Mouse (Mus musculus) activated CD4-positive, CD25-positive, alpha-beta regulatory T cell, adult 4 months (primary cell): ENCODE measurements around the gene Acer1. TPM values are rescaled to one million over a fixed set of nuclear protein-coding genes. Genes with fewer than 3 reads are reported as not detected.

Source experiments
- ATAC-seq: one replicate; pipeline ENCODE4 v1.8.0; 2017
- polyA plus RNA-seq, 2 experiments: library from polyadenylated mRNA; unstranded; fragments of 100-300 nt; shearing (Covaris generic); gene quantifications; one replicate each; pipeline ENCODE4 v1.2.1; 2017

Acer1 gene
- polyA plus RNA-seq, 2 experiments from 2014 or later = not detected

- ATAC-seq = no peak
Measured at GRCm38 (mm10) chr17:56988921-56989430, 7.0 kb upstream of the Acer1 start.

GRCm38 (mm10) chr17:56988441-56988840 is 6.5 kb upstream of the Acer1 start:
- no peak for ATAC-seq

DNA sequence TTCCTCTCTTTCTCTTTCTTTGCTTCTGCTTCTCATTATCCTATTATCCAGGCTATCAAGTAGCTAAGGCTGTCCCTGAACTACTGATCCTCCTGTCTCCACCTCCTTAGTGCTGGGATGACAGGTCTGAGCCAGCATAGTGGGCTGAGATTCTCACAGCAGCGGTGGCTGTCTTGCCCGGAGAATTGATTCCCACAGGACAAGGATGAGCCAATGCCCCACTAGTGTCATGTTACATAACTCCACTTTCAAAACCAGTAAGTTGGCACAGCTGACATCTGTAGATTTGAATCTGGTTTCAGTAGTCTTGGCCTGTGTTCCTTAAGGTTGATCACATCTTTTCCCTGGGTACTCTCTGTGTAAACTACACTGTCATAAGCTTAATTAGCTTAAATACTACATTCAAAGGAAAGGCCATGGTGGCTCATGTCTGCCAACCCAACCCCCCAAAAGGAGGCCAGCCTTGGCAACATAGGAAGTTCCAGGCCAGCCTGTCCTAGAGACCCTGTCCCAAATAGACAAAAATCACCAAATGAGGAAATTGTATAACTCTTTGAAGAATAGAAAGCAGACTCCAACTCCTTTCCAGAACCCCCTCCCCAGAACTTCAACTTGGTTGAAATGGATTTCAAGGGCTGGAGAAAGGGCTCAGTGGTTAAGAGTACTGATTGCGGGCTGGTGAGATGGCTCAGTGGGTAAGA is 4.3 kb upstream of the Acer1 start:
- ATAC-seq = no peak

GRCm38 (mm10) chr17:56985656-56986055 is 3.7 kb upstream of the Acer1 start:
- no peak for ATAC-seq

DNA sequence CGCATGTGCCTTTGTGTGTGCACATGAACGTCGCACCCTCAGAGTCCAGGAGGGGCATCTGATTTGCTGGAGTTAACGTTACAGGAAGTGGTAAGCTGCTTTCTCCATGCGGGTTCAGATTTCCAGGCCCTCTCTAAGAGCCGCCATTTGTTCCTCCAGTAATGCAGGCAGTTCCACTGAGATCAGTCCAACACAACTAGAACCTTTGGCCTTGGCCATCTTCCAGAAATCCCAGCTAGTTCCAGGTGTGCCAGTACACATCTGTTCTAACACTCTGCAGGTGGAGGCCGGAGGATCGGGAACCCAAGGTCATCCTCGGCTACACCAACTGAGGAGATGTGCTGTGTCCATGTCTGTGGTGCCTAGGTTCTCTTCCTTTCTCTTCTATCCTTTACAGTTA is 3.0 kb upstream of the Acer1 start:
- ATAC-seq = no peak

- ATAC-seq = no peak
Measured at GRCm38 (mm10) chr17:56981049-56981448, 877 bp downstream of the Acer1 start.

- no peak for ATAC-seq
Measured at GRCm38 (mm10) chr17:56979524-56979923, 2.4 kb downstream of the Acer1 start.

GRCm38 (mm10) chr17:56976531-56977390 is 5.2 kb downstream of the Acer1 start:
- ATAC-seq = no peak

DNA sequence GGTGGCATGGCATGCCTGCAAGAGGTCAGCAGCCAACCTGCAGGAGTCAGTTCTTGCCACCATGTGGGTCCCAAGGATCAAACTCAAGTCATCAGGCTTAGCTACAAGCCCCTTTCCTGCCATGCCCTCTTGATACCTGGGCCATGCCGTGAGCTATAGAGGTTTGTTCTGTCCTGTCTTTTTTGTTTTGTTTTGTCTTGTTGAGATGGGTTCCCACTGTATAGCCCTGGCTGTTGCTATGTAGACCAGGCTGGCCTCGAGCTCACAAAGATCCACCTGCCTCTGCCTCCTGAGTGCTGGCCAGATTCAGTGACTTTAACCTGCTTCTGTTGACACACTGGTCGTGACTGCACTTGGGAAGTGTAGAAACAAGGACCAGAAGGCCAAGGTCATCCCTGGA is 6.5 kb downstream of the Acer1 start:
- ATAC-seq = no peak

DNA sequence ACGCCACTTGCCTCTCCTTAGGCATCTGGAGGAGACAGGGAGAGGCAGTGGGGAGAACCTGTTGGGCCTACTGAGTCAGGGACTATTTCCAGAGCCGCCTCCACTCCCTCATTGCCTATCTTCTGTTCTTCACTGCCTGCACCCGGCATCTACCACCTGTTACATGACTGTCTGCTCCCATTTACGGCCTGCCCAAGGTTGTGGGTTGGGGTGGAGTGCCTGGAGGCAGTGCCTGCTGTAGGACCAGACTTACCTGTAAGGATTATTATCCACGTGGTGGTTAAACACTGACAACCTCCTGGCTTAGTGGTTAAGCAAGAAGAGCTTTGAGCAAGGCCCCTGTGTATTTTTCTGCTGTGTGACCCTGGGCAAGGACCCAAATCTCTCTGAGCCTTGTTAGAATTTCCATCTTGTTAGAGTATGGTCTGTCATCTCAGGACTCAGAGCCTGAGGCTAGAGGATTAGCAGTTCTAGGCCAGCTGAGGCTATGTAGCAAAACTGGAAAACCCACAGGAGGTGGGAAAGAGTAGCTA is 7.2 kb downstream of the Acer1 start:
- no peak for ATAC-seq

DNA sequence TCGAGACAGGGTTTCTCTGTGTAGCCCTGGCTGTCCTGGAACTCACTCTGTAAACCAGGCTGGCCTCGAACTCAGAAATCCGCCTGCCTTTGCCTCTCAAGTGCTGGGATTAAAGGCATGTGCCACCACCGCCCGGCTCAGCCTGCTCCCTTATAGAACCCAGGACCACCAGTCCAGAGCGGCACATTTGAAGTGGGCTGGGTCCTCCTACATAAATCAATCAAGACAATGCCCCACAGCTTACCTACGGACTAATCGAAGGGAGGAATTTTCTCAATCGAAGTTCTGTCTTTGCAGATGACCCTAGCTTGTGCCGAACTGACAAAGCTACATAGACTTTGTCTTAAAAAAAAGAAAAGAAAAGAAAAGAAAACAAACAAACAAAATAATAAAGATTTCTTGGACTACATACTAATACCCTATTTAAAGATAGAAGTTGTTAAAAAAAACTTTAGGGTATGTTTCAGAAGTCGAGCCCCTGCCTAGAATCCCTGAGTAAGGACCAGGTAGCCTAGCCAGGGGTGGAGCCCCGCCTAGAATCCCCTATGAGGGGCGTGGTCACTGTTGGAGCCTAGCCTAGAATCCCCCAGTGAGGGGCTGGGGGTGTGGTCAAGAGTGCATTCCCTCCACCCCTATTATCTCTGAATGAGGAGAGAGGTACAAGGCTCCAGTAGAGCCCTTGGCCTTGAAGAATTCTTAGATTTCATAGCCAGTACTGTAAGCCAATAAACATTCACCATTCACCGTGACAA is 7.8 kb downstream of the Acer1 start:
- no peak for ATAC-seq

DNA sequence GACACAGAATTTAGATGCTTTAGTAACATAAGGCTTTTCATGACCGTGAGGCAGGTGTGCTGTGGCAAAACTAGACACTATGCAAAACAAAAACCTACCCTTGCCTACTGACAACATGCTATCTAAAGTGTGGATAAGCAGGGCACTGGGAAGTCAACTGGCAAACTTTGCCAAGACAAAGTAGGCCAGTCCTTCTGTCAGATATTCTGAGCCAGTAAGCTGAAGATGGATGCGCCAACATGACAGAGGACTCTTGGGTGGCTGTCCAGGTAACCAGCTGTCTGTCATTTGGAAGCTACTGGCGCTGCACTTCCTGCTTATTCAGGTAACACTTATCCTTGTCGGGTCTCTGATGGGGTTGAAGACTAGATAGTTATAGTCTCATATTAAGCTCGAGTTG is 11.8 kb downstream of the Acer1 start:
- ATAC-seq = no peak

- ATAC-seq = no peak
Measured at GRCm38 (mm10) chr17:56969321-56969720, 12.6 kb downstream of the Acer1 start.

- no peak for ATAC-seq
Measured at GRCm38 (mm10) chr17:56963646-56964045, 18.3 kb downstream of the Acer1 start.

GRCm38 (mm10) chr17:56962642-56963405 is 19.1 kb downstream of the Acer1 start:
- ATAC-seq = no peak

DNA sequence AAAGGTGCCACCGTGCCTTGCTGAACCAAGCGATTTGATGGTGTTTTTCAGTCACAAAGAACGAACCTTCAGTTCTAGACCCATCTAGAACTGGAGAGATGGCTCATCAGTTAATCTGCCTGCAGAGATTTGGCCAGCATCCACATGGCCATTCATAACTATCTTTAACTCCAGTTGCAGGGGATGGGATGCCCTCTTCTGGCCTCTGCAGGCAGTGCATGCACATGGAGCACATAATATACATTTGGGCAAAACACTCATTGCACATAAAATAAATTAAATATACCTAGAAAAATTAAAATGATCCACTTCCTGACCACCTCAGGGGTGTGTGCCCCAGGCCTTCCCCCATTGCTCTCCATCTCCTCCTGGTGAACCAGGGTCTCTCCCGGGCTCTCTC is 20.0 kb downstream of the Acer1 start:
- no peak for ATAC-seq

- ATAC-seq = no peak
Measured at GRCm38 (mm10) chr17:56958667-56959066, 23.3 kb downstream of the Acer1 start.

DNA sequence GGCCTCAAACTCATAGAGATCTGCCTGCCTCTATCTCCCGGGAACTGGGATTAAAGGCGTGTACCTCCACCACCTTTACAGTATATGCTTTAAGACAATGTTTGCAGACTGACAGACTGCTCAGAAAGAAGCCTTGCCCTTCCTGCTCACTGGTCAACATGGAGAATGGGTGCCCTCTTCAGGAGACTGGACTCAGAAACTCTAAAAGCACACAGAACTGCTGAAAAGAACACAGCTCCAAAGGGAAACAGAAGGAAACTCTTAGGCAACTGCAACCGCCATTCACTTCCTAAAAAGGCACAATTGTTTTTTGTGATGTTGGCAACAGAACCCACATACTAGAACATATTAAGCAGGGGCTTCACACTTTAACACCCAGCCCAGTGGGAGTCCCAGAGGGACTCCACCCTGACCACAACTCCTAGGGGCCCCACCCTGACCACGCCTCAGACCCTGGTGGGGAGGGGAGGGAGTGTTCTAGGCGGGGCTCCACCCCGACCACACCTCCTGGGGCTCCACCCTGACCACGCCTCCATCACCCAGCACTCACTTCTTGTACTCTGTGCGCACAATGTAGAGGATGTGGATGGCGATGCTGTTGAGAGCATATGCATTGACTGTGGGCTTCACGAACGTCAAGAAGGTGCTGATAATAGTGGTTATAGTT is 24.0 kb downstream of the Acer1 start:
- ATAC-seq = peak; percentile 46

DNA sequence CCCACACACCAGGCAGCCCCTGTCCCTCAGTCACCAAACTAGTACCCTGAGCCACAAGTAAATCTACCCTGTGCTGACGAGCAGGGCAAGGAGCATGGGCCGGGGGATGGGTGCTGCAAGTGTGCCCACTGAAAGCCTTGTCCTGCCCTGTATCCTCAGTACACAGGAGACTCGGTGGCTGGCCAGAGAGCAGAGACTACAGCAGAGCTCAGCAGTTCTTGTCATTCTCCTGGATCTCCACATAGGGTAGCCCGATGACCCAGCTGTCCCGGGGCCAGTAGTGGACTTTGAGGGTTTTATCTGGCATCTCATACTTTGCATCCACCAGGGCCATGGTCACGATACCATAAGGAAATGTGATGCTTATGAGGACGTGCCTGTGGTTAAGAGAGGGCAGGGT is 27.1 kb downstream of the Acer1 start:
- ATAC-seq = no peak

DNA sequence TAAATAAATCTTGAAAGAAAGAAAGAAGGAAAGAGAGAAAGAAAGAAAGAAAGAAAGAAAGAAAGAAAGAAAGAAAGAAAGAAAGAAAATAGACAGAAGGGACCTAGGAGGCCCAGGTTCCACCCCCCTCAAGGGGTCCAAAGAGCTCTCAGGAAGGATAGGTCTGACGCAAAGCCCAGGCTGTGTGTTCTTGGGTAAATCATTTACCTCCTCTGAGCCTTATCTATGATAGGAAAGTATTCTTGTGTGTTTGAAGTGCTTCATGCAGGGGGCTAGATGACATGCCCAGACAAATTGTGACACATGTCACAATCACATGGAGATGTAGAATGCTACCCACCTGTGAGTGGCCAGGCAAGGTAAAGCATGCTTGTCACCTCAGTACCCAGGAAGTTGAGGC is 29.3 kb downstream of the Acer1 start:
- no peak for ATAC-seq

DNA sequence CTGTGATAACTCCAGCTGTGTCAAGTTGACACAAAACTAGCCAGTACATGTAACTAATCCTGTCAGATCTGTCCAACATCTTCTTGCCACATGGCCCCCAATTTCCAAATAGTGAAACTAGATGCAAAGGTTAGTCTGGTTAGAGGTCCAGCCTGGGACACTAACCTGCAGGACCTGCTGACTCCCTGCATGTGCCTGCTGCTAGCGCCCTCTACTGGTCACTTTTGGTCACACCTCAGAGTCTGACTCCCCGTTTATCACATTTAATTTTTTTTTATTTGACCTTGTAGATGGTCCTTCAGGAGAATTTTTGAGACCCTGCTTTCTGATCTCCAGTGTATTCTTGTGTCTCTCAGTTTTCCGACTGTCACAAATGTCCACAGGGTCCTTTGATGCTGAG is 31.0 kb downstream of the Acer1 start:
- ATAC-seq = peak; percentile 52

GRCm38 (mm10) chr17:56938751-56939150 is 43.2 kb downstream of the Acer1 start:
- no peak for ATAC-seq
